Mouse (Mus musculus): ENCODE measurements at regions not wholly inside any gene's neighbourhood (a gene's known extent, or its start where the extent isn't known, plus 50 kb on each side); places are given as distances from the start of the nearest gene placed in this dataset.
"Not testable (repeated sequence)": the region's sequence is repeated elsewhere in the genome, so short reads cannot be mapped to it uniquely, and the experiment has no call there.

DNA sequence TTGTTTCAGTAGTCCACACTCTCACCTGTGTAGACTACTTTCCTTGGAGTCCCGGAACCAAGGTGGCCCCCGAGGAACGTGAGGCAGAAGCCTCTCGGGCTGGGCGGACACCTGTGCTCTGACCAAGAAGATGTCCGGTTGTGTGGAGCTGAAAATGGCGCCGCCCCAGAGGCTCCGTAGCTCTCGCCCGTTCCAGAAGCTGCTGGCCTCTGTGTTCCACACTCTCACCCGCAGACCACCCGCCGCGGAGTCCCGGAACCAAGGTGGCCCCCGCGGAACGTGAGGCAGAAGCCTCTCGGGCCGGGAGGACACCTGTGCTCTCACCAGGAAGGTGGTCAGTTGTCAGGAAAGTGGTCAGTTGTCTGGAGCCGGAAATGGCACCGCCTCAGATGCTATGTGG is 213.3 kb downstream of the Basp1 start:
- TF ChIP-seq CTCF (conservative IDR thresholded peaks at IDR 0.05 in 1 of 2, IDR thresholded peaks at IDR 0.05 in 1 of 2; ENCODE audit: low read depth in 2 of 2, low read length in 2 of 2); POLR2A (IDR thresholded peaks at IDR 0.05; ENCODE audit: low read depth, low read length); CHD2 (IDR thresholded peaks at IDR 0.05; ENCODE audit: low read length); E2F4 (IDR thresholded peaks at IDR 0.05; ENCODE audit: insufficient replicate concordance, low read depth, low read length); USF2 (conservative IDR thresholded peaks at IDR 0.05; ENCODE audit: low read depth, low read length); POLR2AphosphoS2 (IDR thresholded peaks at IDR 0.05; ENCODE audit: low read depth, low read length); SMC3 (IDR thresholded peaks at IDR 0.05; ENCODE audit: low read depth, low read length); EP300 (IDR thresholded peaks at IDR 0.05; ENCODE audit: low read length); ELF1 (IDR thresholded peaks at IDR 0.05; ENCODE audit: low read depth, low read length); CHD1 (IDR thresholded peaks at IDR 0.05; ENCODE audit: low read depth, low read length); KAT2A (IDR thresholded peaks at IDR 0.05; ENCODE audit: insufficient replicate concordance, low read length); NELFE (IDR thresholded peaks at IDR 0.05; ENCODE audit: low read depth, low read length); SIN3A (IDR thresholded peaks at IDR 0.05; ENCODE audit: low read length); TBP (conservative IDR thresholded peaks at IDR 0.05; ENCODE audit: low read depth, low read length): not testable (repeated sequence)

Measured in CH12.LX (cell line).